Mouse (Mus musculus) retina, embryonic 14.5 days (tissue): ENCODE results near the gene Gabrg1.

Experiments
- DNase-seq: peaks from one replicate; pipeline ENCODE4 v3.0.0-alpha.2; 2015; ENCODE audit warnings: low spot score

Gene Gabrg1

DNA sequence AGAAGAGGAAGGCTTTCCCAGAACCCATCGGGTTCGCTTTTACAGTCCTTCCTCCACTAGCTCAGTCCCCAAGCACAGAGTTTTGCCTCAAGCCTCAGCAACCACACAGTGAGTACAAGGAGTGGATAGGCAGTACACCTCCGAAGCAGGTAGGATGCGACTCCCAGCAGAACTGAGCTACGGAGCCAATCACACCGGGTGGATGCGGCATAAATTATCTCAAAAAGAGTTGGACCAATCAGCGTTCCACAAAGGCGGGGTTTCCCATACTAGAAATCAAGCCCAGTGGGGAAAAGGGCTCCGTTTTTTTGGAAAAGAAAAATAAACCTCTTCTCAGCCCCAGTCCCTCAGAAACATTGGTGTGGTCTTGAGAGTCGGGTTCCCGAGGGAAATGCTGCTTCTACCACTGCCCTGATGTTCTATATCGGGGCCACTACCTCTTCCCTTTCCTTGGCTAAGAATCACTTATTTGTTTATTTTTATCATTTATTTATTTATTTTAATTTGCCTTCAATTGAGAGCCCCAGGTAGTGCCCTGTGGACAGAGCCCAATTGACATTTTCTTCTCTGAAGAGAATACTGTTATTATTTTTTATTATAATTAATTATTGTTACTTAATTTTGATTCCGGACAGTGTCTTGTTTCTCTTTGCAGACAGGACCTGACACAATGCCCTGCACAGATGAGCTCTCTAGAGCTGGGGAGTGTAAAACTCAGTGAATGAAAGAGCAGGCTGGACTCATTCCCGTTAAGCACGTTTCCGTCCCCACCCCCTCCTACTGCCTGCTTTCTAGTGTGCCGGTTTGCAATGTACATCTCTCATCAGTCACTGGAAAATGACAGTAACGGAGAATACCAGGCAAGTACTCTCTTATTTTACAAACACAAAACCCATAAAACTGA lies at the start of gene Gabrg1:
Gene Gabrg1, minus strand, starts transcription at position 426 of the 904 bp plus-strand sequence.
- DNase-seq = peak; percentile 61

DNA sequence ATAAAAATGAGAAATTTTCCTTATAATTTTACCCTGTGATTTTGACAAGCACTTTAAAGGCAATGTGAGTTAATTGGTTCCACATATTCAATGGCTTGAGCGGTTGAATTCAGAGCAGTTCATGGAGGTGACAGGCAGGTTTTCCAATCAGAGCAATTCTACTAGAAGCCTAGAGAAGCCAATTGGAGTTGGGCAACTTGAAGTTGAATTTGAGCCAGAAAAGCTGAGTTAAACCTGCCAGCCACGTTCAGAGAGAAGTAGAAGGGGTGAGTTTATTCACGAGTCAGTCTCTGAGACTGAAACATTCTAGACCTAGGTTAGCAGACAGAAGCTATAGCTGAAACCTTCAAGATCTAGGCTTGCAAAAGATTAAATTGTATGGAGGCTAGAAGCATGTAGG lies 41.6 kb upstream of the Gabrg1 start:
- DNase-seq = no peak

DNA sequence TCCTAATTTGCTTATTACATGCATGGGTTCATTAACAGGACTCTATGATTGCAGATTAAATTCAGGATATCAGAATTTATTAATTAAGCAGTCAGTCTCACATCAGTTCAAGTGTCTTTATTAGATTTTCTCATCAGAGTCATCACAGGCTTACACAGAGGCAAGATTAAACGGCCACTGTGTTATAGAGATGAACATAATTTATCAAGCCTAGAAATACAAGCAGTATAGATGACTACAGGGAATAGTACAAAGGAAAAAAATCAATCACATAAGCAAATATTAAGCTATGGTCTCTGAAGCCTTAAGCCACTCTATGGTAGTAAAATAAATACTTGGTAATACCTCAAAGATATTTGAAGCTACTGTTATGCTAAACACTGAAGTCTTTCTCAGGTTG lies 27.7 kb upstream of the Gabrg1 start:
- DNase-seq = no peak

DNA sequence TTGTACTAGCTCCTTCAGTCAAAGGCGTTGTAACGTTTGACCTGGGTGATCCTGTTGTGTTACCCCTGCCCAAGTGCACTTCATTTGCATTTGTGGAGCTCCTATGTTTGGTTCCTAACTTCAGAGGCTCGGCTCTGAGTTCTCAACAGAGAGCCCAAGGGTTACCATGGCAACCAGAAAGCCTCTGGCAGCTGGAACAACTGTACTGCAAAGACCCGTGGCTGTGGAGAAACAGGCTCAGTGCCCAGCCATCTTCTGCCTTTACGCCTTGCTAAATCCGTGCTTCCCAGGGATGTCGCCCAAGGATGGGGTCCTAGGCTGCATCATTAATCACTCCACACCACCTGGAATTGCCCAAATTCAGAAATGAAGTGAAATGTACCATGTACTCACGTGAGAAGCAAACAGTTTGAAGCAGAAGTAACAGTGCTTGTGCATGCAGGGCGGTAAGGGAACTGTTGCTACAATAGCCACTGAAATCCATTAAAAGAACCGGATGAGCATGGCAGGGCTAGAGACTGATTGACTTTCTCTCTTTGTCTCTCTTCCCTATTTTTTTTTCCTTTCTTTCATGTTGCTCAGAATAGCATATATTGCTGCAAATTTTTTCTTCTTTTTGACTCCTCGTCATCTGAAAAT lies 798 bp upstream of the Gabrg1 start:
- DNase-seq = peak; percentile 81

DNA sequence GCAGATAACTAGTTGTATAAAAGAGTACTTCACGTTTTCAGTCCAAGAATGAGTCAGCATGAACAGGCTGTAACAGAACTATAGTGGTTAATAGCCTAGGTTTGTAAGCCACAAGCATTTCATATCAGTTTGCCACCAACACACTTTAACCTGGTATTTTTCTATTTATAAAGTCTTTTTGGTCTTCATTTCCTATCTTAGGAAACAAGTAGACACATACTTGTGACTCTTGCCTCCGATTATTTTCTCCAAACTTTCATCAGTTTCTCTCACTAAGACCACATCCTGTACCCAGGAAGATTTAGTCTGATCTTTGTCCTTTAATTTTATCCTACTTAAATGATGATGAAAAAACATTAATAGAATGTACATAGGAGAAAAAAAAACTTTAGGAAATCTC lies 23.7 kb downstream of the Gabrg1 start:
- no peak for DNase-seq

DNA sequence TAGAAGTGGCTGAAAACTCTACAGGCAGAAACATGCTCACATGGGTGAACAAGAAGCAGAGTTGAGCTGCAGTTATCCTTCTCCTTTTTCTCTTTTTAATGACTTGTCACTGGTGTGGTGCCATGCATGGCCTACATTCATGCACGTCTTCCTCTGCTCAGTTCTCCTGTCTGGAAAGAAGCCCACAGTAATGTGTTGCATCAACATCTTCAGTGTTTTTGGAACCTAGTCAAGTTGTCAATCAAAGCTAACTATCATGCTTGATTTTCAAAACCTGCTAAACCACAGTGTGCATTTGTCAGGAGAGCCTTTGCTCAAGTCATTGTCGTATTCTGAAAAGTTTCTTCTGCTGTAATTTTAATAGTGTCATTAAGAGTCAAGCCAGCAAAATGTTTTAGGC lies 106.3 kb downstream of the Gabrg1 start:
- no peak for DNase-seq

DNA sequence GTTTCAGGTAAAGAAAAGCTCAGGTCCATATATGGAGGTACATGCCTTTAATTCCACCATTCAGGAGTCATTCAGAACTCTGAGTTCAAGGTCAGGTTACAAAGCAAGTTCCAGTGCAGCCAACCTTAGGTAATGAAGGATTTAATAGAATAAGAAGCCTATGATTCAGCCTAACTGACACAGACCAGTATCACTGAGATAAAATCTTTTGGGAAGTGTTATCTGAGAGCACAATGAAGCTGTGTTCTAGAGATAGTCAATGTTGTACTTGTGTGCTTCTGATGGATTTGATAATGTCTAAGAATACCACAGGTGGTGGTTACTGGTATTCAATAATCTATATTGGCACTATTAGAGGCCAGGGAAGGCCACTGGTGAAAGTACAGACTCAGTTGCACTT lies 138.1 kb downstream of the Gabrg1 start:
- DNase-seq = no peak
